Mouse (Mus musculus) kidney, postnatal 4 days (tissue): ENCODE measurements around the gene Hmox2.
"Not testable (repeated sequence)": the region's sequence is repeated elsewhere in the genome, so short reads cannot be mapped to it uniquely, and the experiment has no call there.

Experiments
- DNase-seq, 2 experiments: peaks; one replicate each; pipeline ENCODE4 v3.0.0; 2021; ENCODE audit warnings: mixed read lengths in 2 of 2

Hmox2 gene

GRCm38 (mm10) chr16:4725780-4726527 is at the start of gene Hmox2:
Gene Hmox2 (plus strand): TSS chr16:4726361.
- DNase-seq, result peak; percentile 96 to 97

GRCm38 (mm10) chr16:4676836-4677235 is 49.3 kb upstream of the Hmox2 start:
- DNase-seq, result no peak

GRCm38 (mm10) chr16:4678080-4678479 is 48.1 kb upstream of the Hmox2 start:
- DNase-seq, result no peak

- peak; percentile 90 to 95 for DNase-seq
Observed at GRCm38 (mm10) chr16:4679121-4680018, 46.8 kb upstream of the Hmox2 start, which contains the start of gene Coro7. Gene Coro7 (minus strand): TSS chr16:4679777.

GRCm38 (mm10) chr16:4680922-4681455 is 45.2 kb upstream of the Hmox2 start:
- not testable (repeated sequence) for DNase-seq

GRCm38 (mm10) chr16:4682628-4683179 is 43.5 kb upstream of the Hmox2 start:
- DNase-seq, result no peak

GRCm38 (mm10) chr16:4683193-4683580 is 43.0 kb upstream of the Hmox2 start:
- no peak for DNase-seq

- DNase-seq, result peak; percentile 98
Observed at GRCm38 (mm10) chr16:4683581-4684456, 42.3 kb upstream of the Hmox2 start.

GRCm38 (mm10) chr16:4684457-4684791 is 41.7 kb upstream of the Hmox2 start:
- DNase-seq, result no peak

GRCm38 (mm10) chr16:4689371-4689770 is 36.8 kb upstream of the Hmox2 start:
- not testable (repeated sequence) for DNase-seq

GRCm38 (mm10) chr16:4701211-4701610 is 24.9 kb upstream of the Hmox2 start:
- no peak for DNase-seq

GRCm38 (mm10) chr16:4702646-4703045 is 23.5 kb upstream of the Hmox2 start:
- no peak for DNase-seq

- DNase-seq, result no peak
Observed at GRCm38 (mm10) chr16:4705541-4705940, 20.6 kb upstream of the Hmox2 start.

- DNase-seq, result no peak
Observed at GRCm38 (mm10) chr16:4711173-4711572, 15.0 kb upstream of the Hmox2 start.

GRCm38 (mm10) chr16:4713861-4714710 is 12.1 kb upstream of the Hmox2 start:
- no peak for DNase-seq

- no peak for DNase-seq
Observed at GRCm38 (mm10) chr16:4717866-4718265, 8.3 kb upstream of the Hmox2 start.

- DNase-seq, result peak; percentile 77 to 86
Observed at GRCm38 (mm10) chr16:4718753-4719518, 7.2 kb upstream of the Hmox2 start, which contains the start of gene Nmral1. Gene Nmral1 (minus strand): TSS chr16:4719356.

GRCm38 (mm10) chr16:4722128-4722914 is 3.8 kb upstream of the Hmox2 start:
- DNase-seq, result no peak

GRCm38 (mm10) chr16:4722915-4723209 is 3.3 kb upstream of the Hmox2 start:
- no peak for DNase-seq

- no peak for DNase-seq
Observed at GRCm38 (mm10) chr16:4725266-4725665, 895 bp upstream of the Hmox2 start.
